Mouse (Mus musculus): ENCODE measurements around the gene BC030867. TPM values are rescaled to one million over a fixed set of nuclear protein-coding genes. Genes with fewer than 3 reads are reported as not detected.

The BC030867 gene
- total RNA-seq, 2 experiments from 2014 or later = 5.9 to 20.7 TPM

- no peak for ATAC-seq (replicated peaks; ENCODE audit: poor library complexity)
These were observed 27.3 kb upstream of the BC030867 start for GRCm38 (mm10) chr11:102221243-102221953.

DNA sequence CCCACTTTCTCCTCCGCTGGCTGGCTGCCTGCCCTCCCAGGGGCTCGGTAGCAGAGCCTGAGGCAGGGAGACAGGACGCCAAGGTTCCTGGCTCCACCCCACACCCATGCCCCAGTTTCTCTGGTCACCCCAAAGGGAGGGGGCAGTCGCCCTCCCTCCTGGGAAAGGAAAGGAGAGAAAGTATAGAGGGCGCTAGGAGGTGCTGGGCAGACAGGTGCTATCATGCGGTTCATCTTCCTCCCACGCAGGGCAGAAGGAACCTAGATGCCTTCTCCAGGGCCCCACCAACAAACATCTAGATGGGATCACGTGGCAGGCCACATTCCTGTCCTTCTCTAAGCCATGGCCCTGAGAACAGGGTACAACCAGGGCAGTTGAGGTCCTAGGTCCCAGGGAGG lies 26.7 kb upstream of the BC030867 start:
- ATAC-seq (replicated peaks; ENCODE audit: poor library complexity) = no peak

GRCm38 (mm10) chr11:102223166-102223565 lies 25.5 kb upstream of the BC030867 start:
- peak; percentile 37 for ATAC-seq (replicated peaks; ENCODE audit: poor library complexity)

DNA sequence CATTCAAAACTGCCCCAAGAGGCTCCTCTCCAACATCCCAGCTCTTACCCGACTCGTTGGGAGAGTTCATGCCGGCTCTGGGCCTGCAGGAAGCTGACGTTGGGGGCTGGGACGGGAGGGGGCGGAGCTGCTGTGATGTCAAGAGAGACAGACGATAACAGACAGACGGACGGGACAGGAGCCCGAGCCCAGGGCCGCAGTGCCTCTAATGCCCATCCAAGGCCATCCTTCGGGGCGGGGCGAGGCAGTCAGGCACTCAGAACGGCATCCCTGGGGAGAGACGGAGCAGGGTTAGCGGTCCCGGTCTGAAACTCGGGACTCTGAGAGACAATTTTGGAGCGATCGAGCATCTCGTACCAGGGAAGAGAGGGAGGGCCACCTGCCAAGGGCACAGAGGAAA lies 24.0 kb upstream of the BC030867 start:
- ATAC-seq (replicated peaks; ENCODE audit: poor library complexity) = no peak

DNA sequence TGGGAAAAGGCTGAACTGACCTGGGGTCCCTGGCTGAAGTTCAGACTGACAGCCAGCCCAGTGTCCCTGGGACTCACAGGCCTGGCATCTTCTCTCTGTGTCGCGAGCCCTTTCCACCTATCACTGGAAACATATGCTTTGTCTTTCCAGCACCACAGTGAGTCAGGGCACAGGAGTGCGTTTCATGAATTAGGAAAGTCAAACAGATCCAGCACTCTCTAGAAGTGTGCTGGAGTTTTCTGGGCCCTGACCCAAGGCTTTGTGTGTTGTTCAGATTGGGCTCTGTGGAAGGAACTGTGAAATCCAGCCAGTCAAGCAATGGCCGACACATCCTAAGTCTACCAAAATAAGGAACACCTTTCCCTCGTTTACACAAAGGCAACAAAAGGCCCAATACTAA lies 23.5 kb upstream of the BC030867 start:
- no peak for ATAC-seq (replicated peaks; ENCODE audit: poor library complexity)

GRCm38 (mm10) chr11:102226067-102226978 lies 22.4 kb upstream of the BC030867 start:
- no peak for ATAC-seq (replicated peaks; ENCODE audit: poor library complexity)

DNA sequence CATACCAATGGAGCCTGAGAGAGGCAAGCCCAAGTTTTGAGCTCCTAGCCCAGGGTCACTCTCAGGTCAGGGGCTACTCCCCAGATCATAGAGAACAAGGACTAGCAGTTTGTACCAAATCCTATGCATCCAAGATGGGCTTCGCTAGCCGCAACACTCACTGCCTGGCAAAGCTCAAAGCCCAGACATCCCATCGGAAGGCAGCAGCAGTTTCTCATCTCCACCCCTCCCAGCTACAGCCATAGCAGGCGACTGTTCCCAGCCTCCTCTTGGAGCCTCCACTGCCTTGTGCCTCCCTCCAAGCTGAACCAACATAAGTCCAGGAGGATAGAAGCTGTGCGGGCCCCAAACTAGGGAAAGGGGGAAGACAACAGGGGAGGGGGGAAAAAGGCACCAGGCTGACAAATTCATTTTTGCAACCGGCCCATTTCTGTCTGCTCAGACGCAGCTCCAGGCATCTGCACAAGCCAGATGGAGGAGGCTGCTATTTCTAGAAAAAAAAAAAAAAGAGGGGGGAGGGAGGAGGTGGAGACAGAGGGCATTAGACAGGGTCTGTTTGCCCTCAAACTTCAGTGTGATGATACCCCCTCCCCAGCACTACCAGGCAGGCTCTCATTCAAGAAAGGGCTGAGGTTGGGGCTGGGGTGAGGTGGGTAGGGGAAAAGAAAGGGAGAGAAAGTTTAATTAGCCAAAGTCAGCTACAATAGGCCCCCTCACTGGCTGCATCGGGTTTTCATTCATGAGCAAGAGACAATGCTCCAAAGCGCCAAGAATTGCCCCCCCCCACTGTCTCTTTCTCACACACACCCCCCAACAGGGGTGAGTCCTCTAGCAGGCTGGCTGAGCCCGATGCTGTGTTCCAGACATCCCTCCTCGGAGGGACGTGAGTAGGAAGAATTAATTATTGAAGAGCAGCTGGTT lies 21.2 kb upstream of the BC030867 start:
- no peak for ATAC-seq (replicated peaks; ENCODE audit: poor library complexity)

DNA sequence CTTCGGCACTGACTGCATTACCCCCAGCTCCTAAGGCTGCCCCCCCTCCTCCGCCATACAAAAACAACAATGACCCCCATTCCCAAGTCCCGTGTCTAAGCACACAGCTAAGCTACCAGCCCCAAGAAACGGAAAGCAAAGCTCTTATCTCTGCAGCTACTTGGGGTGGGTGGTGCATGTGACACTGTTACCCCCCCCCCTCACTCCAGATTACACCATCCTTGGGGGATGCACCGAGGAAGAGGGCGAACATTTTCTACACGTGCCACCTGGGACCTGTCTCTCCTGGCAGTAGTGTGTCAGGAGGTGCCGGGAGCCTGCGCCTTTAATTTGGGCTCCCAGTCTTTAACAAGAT lies 20.5 kb upstream of the BC030867 start:
- no peak for ATAC-seq (replicated peaks; ENCODE audit: poor library complexity)

GRCm38 (mm10) chr11:102228646-102229268 lies 19.9 kb upstream of the BC030867 start:
- no peak for ATAC-seq (replicated peaks; ENCODE audit: poor library complexity)

DNA sequence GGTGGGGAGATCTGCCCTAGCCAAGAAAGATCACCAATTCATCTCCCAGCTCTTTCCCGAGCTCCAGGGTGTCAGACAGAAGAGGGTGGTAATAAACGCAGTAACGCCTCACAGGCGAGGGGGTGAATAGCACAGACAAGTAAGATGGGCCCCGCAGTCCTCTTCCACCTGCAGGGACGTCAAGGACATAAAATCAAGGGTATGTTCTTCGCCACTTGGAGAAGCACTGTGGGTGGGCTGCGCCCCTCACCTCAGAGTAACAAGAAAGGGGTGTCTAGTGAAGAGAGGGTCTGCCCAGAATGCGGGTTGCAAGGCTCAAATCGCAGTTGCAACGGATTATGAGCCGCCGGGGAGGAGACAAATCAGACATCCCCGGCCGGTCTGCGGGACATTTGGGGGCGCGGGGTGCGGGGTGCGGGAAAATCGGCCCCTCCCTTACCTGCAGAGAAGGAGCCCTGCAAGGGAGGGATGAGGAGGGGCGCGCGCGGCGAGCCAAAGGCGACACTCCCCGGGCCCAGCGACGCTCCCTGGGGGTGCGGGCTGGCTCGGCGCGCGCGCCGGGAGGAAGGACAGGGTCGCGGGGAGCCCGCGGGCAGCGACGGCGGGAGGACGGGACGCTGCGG lies 19.2 kb upstream of the BC030867 start:
- no peak; the same call in 1 of the 2 replicates for ATAC-seq (replicated peaks; ENCODE audit: poor library complexity)

DNA sequence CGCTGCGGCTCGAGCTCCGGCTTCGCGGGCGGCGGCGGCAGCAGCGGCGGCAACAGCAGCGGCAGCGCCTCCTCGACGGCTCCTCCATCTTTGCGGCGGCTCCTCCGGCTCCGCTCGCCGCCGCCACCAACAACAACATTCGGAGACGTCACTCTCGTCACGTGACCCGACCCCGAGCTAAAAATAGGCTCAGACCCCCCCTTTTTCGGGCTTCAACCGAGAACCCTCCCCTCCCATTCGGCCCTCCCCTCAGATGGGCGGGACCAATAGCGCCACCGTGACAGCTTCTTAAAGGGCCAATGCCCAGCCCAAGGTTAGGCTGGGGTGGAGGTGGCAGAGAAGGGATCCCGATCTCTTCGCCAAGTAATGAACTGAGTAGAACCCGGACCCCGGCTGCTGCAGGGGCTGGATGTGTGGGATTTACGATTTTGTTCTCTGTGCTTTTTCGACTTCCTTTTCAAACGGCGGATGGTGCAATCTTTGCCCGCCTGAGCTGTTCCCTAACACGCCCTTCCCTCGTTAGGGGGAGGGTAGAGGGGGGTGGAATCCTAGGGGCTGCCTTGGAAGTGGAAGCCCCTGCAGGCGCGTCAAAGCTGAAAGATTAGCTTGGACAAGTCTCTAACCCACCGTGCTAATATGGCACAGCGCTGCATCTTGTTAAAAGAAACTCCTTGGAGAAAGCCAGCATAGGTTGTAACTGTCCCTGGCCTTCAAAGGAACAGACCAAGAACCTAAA lies 18.5 kb upstream of the BC030867 start, which contains the start of gene Hdac5:
TSS of gene Hdac5 (minus strand) at position 161 of the 736 bp plus-strand sequence.
- peak; percentile 99 for ATAC-seq (replicated peaks; ENCODE audit: poor library complexity)

DNA sequence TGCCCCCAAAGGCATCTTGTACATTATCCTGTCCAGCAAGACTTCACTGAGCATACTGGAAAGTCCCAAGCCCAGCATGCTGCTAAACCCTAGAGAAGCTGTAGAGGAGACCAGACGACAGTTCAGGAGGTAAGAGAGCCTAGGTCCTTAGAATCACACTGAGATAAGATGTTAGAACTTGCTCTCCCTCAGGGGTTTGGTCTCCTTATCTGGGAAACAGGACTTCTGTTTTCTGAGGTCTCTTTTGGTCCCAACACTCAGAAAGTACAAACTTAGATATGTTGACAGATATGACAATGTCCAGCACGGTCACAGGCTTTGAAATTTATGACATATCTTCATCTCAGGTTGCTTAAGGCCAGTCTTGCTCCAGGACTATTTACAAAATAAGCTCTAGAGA lies 12.7 kb upstream of the BC030867 start:
- no peak for ATAC-seq (replicated peaks; ENCODE audit: poor library complexity)

GRCm38 (mm10) chr11:102240636-102241035 lies 8.0 kb upstream of the BC030867 start:
- no peak for ATAC-seq (replicated peaks; ENCODE audit: poor library complexity)

DNA sequence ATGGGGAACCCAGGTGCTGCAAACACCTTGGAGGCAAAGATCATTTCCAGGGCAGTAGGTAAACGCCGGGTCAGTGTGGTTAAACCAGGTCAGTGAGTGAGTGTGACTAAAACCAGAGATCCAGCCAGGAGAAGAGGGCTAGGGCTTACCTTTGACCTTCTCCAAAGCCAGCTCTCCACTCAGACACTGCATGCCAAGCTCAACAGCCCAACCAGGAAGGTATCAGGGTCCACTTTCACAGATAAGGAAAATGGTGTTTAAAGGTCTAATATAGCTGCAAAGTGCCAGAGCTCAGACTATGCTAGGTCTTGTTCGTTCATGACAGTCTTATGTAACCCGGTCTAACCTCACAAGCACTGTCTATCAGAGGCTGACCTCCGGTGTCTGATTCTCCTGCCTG lies 7.4 kb upstream of the BC030867 start:
- ATAC-seq (replicated peaks; ENCODE audit: poor library complexity) = no peak

- no peak for ATAC-seq (replicated peaks; ENCODE audit: poor library complexity)
These were observed 6.8 kb upstream of the BC030867 start for GRCm38 (mm10) chr11:102241874-102242273.

DNA sequence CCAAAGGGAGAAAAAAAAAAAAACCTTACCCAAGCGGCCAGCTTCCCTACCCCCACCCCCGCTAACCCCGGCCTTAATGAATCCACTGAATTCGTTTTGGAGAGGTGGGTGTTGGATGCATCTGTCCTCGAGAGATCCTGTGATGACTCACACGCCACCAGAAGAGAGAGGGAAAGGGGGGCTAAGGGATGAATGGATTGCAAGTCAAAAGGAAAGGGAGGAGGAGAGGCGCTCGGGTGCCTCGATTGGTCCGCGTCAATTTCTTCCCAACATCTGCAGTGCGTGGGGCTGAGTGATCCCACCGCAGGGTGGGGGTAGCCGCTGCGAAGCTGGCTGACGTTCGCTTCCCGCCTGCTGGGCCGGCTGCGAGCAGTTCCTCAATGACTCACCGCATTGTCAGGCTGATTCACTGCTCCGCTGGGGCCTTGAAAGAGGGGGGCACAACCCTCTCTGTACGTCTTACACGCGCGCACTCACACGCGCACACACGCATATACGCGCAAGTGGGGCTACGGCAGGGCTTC lies 3.7 kb upstream of the BC030867 start:
- ATAC-seq (replicated peaks; ENCODE audit: poor library complexity) = peak; percentile 74

- no peak for ATAC-seq (replicated peaks; ENCODE audit: poor library complexity)
These were observed 3.0 kb upstream of the BC030867 start for GRCm38 (mm10) chr11:102245581-102246272.

GRCm38 (mm10) chr11:102246273-102246635 lies 2.4 kb upstream of the BC030867 start:
- peak; percentile 38 for ATAC-seq (replicated peaks; ENCODE audit: poor library complexity)

DNA sequence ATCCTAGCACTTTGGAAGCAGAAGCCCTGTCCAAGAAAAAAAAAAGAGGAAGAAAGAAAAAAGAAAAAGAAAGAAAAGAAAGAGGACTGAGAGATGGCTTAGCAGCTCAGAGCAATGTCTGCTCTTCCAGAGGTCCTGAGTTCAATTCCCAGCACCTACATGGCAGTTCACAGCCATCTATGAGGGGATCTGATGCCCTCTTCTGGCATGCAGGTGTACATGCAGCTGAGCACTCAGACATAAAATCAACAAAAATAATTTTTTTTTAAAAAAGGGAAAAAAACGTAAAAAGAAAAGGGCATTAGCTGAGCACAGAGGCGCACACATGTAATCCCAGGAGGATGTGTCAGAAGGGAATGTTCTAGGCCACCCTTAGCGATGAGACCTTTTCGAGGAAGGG lies 1.8 kb upstream of the BC030867 start:
- ATAC-seq (replicated peaks; ENCODE audit: poor library complexity) = no peak

Measured in megakaryocyte progenitor cell, adult 5-6 weeks (primary cell).